Mouse (Mus musculus): ENCODE results near the gene Clns1a. TPM values are rescaled to one million over a fixed set of nuclear protein-coding genes. Genes with fewer than 3 reads are reported as not detected.

Gene Clns1a
- polyA plus RNA-seq, 1 experiment from 2014 or later: 264 TPM

GRCm38 (mm10) chr7:97700173-97700572 is 3.7 kb downstream of the Clns1a start:
- Histone ChIP-seq H3K9me3 (ENCODE audit: control insufficient read depth, low read length) (no peaks in the 10 kb centered on the region), H3K27me3 (ENCODE audit: control insufficient read depth, insufficient read depth, low read length) (no peaks in the 10 kb centered on the region), H3K4me1 (ENCODE audit: control insufficient read depth, insufficient read depth, low read length) (no peaks in the 10 kb centered on the region), H3K4me3 (ENCODE audit: low read depth, low read length) (no peak overlapping the region), H3K27ac (ENCODE audit: low read depth, low read length) (no peak overlapping the region), H3K4me2 (ENCODE audit: low read depth) (no peak overlapping the region), H3K36me3 (ENCODE audit: control insufficient read depth, insufficient read depth, low read length) (no peaks in the 10 kb centered on the region), H3K9ac (ENCODE audit: low read length) (no peak overlapping the region)
- no peak for ATAC-seq (ENCODE audit: insufficient read depth, low FRiP score, low TSS enrichment)
- WGBS: 95% methylated on average over 4 of the region's 4 CpGs
- no peak for DNase-seq (ENCODE audit: low spot score)

GRCm38 (mm10) chr7:97701106-97701505 is 4.7 kb downstream of the Clns1a start:
- Histone ChIP-seq H3K27me3 (ENCODE audit: control insufficient read depth, insufficient read depth, low read length) (no peaks in the 10 kb centered on the region), H3K9ac (ENCODE audit: low read length) (no peak overlapping the region), H3K4me2 (ENCODE audit: low read depth) (no peak overlapping the region), H3K4me1 (ENCODE audit: control insufficient read depth, insufficient read depth, low read length) (no peaks in the 10 kb centered on the region), H3K36me3 (ENCODE audit: control insufficient read depth, insufficient read depth, low read length) (no peaks in the 10 kb centered on the region), H3K9me3 (ENCODE audit: control insufficient read depth, low read length) (no peaks in the 10 kb centered on the region), H3K4me3 (ENCODE audit: low read depth, low read length) (no peak overlapping the region), H3K27ac (ENCODE audit: low read depth, low read length) (no peak overlapping the region)
- DNase-seq (ENCODE audit: low spot score) (no peak), ATAC-seq (ENCODE audit: insufficient read depth, low FRiP score, low TSS enrichment) (no peak)
- WGBS: 87% methylated on average over 6 of the region's 6 CpGs

- Histone ChIP-seq H3K36me3 (ENCODE audit: control insufficient read depth, insufficient read depth, low read length) (no peaks in the 10 kb centered on the region), H3K4me2 (ENCODE audit: low read depth) (no peak overlapping the region), H3K4me1 (ENCODE audit: control insufficient read depth, insufficient read depth, low read length) (no peaks in the 10 kb centered on the region), H3K9me3 (ENCODE audit: control insufficient read depth, low read length) (no peaks in the 10 kb centered on the region), H3K4me3 (ENCODE audit: low read depth, low read length) (no peak overlapping the region), H3K27me3 (ENCODE audit: control insufficient read depth, insufficient read depth, low read length) (no peaks in the 10 kb centered on the region), H3K27ac (ENCODE audit: low read depth, low read length) (no peak overlapping the region), H3K9ac (ENCODE audit: low read length) (no peak overlapping the region)
- 92% methylated on average over 4 of the region's 4 CpGs for WGBS
- DNase-seq (ENCODE audit: low spot score) (no peak), ATAC-seq (ENCODE audit: insufficient read depth, low FRiP score, low TSS enrichment) (no peak)
Observed at GRCm38 (mm10) chr7:97707123-97707522, 10.7 kb downstream of the Clns1a start.

GRCm38 (mm10) chr7:97707809-97708208 is 11.4 kb downstream of the Clns1a start:
- no peak overlapping the region for H3K4me3 ChIP-seq (ENCODE audit: low read depth, low read length)

GRCm38 (mm10) chr7:97709204-97709603 is 12.8 kb downstream of the Clns1a start:
- WGBS: 75% methylated on average over 3 of the region's 3 CpGs
- H3K36me3 ChIP-seq (ENCODE audit: control insufficient read depth, insufficient read depth, low read length): peaks cover 5% of the 10 kb centered on the region

More at GRCm38 (mm10) chr7:97707809-97708208, 11.4 kb downstream of the Clns1a start:
- Histone ChIP-seq H3K4me2 (ENCODE audit: low read depth) (no peak overlapping the region), H3K27ac (ENCODE audit: low read depth, low read length) (no peak overlapping the region), H3K9me3 (ENCODE audit: control insufficient read depth, low read length) (no peaks in the 10 kb centered on the region), H3K36me3 (ENCODE audit: control insufficient read depth, insufficient read depth, low read length) (no peaks in the 10 kb centered on the region), H3K9ac (ENCODE audit: low read length) (no peak overlapping the region), H3K27me3 (ENCODE audit: control insufficient read depth, insufficient read depth, low read length) (no peaks in the 10 kb centered on the region), H3K4me1 (ENCODE audit: control insufficient read depth, insufficient read depth, low read length) (no peaks in the 10 kb centered on the region)
- no peak for DNase-seq (ENCODE audit: low spot score)
- ATAC-seq (ENCODE audit: insufficient read depth, low FRiP score, low TSS enrichment): no peak
- WGBS: 90% methylated on average over 5 of the region's 5 CpGs

GRCm38 (mm10) chr7:97714651-97715050 is 18.2 kb downstream of the Clns1a start:
- Histone ChIP-seq H3K4me1 (ENCODE audit: control insufficient read depth, insufficient read depth, low read length) (no peaks in the 10 kb centered on the region), H3K27me3 (ENCODE audit: control insufficient read depth, insufficient read depth, low read length) (no peaks in the 10 kb centered on the region), H3K9me3 (ENCODE audit: control insufficient read depth, low read length) (no peaks in the 10 kb centered on the region), H3K9ac (ENCODE audit: low read length) (no peak overlapping the region), H3K36me3 (ENCODE audit: control insufficient read depth, insufficient read depth, low read length) (peaks cover 14% of the 10 kb centered on the region), H3K27ac (ENCODE audit: low read depth, low read length) (no peak overlapping the region), H3K4me2 (ENCODE audit: low read depth) (no peak overlapping the region), H3K4me3 (ENCODE audit: low read depth, low read length) (no peak overlapping the region)
- ATAC-seq (ENCODE audit: insufficient read depth, low FRiP score, low TSS enrichment): no peak
- WGBS: 94% methylated on average over 5 of the region's 5 CpGs
- DNase-seq (ENCODE audit: low spot score): no peak

More at GRCm38 (mm10) chr7:97709204-97709603, 12.8 kb downstream of the Clns1a start:
- no peak overlapping the region for H3K4me2 ChIP-seq (ENCODE audit: low read depth)
- no peak overlapping the region for H3K9ac ChIP-seq (ENCODE audit: low read length)
- H3K4me3 ChIP-seq (ENCODE audit: low read depth, low read length): no peak overlapping the region
- H3K27me3 ChIP-seq (ENCODE audit: control insufficient read depth, insufficient read depth, low read length): no peaks in the 10 kb centered on the region
- DNase-seq (ENCODE audit: low spot score): no peak
- no peaks in the 10 kb centered on the region for H3K4me1 ChIP-seq (ENCODE audit: control insufficient read depth, insufficient read depth, low read length)
- no peaks in the 10 kb centered on the region for H3K9me3 ChIP-seq (ENCODE audit: control insufficient read depth, low read length)
- no peak overlapping the region for H3K27ac ChIP-seq (ENCODE audit: low read depth, low read length)
- ATAC-seq (ENCODE audit: insufficient read depth, low FRiP score, low TSS enrichment): no peak

- ATAC-seq (ENCODE audit: insufficient read depth, low FRiP score, low TSS enrichment) (no peak), DNase-seq (ENCODE audit: low spot score) (no peak)
- 86% methylated on average over 1 of the region's 1 CpGs for WGBS
- Histone ChIP-seq H3K4me3 (ENCODE audit: low read depth, low read length) (no peak overlapping the region), H3K9me3 (ENCODE audit: control insufficient read depth, low read length) (no peaks in the 10 kb centered on the region), H3K36me3 (ENCODE audit: control insufficient read depth, insufficient read depth, low read length) (peaks cover 14% of the 10 kb centered on the region), H3K4me2 (ENCODE audit: low read depth) (no peak overlapping the region), H3K9ac (ENCODE audit: low read length) (no peak overlapping the region), H3K4me1 (ENCODE audit: control insufficient read depth, insufficient read depth, low read length) (no peaks in the 10 kb centered on the region), H3K27me3 (ENCODE audit: control insufficient read depth, insufficient read depth, low read length) (no peaks in the 10 kb centered on the region), H3K27ac (ENCODE audit: low read depth, low read length) (no peak overlapping the region)
Observed at GRCm38 (mm10) chr7:97717326-97717725, 20.9 kb downstream of the Clns1a start.

GRCm38 (mm10) chr7:97719078-97719477 is 22.6 kb downstream of the Clns1a start:
- no peak overlapping the region for H3K4me3 ChIP-seq (ENCODE audit: low read depth, low read length)
- H3K36me3 ChIP-seq (ENCODE audit: control insufficient read depth, insufficient read depth, low read length): peaks cover 11% of the 10 kb centered on the region
- H3K27me3 ChIP-seq (ENCODE audit: control insufficient read depth, insufficient read depth, low read length): no peaks in the 10 kb centered on the region
- H3K9me3 ChIP-seq (ENCODE audit: control insufficient read depth, low read length): no peaks in the 10 kb centered on the region
- H3K27ac ChIP-seq (ENCODE audit: low read depth, low read length): no peak overlapping the region
- no peak for DNase-seq (ENCODE audit: low spot score)
- no peak overlapping the region for H3K9ac ChIP-seq (ENCODE audit: low read length)
- ATAC-seq (ENCODE audit: insufficient read depth, low FRiP score, low TSS enrichment): no peak
- 65% methylated on average over 5 of the region's 5 CpGs for WGBS
- H3K4me2 ChIP-seq (ENCODE audit: low read depth): no peak overlapping the region
- no peaks in the 10 kb centered on the region for H3K4me1 ChIP-seq (ENCODE audit: control insufficient read depth, insufficient read depth, low read length)

GRCm38 (mm10) chr7:97720109-97720508 is 23.7 kb downstream of the Clns1a start:
- no peak overlapping the region for H3K4me3 ChIP-seq (ENCODE audit: low read depth, low read length)
- H3K36me3 ChIP-seq (ENCODE audit: control insufficient read depth, insufficient read depth, low read length): peaks cover 2% of the 10 kb centered on the region
- no peaks in the 10 kb centered on the region for H3K9me3 ChIP-seq (ENCODE audit: control insufficient read depth, low read length)
- no peak overlapping the region for H3K9ac ChIP-seq (ENCODE audit: low read length)
- H3K27me3 ChIP-seq (ENCODE audit: control insufficient read depth, insufficient read depth, low read length): no peaks in the 10 kb centered on the region
- H3K4me1 ChIP-seq (ENCODE audit: control insufficient read depth, insufficient read depth, low read length): no peaks in the 10 kb centered on the region
- no peak for DNase-seq (ENCODE audit: low spot score)
- WGBS: 83% methylated on average over 5 of the region's 5 CpGs
- no peak for ATAC-seq (ENCODE audit: insufficient read depth, low FRiP score, low TSS enrichment)
- no peak overlapping the region for H3K4me2 ChIP-seq (ENCODE audit: low read depth)
- no peak overlapping the region for H3K27ac ChIP-seq (ENCODE audit: low read depth, low read length)

Data from neural tube, embryonic 11.5 days (tissue).